Mouse (Mus musculus) lung, embryonic 14.5 days (tissue): ENCODE measurements around the gene Selplg. TPM values are rescaled to one million over a fixed set of nuclear protein-coding genes. Genes with fewer than 3 reads are reported as not detected.

ENCODE experiments used
- ATAC-seq: fragments of 200-750 bp; cut with Nextera tagmentation; 2 replicates; pipeline ENCODE4 v1.8.0; 2017; ENCODE audit warnings: mild to moderate bottlenecking, moderate TSS enrichment, moderate library complexity; ENCODE audit not compliant: insufficient read depth
- DNase-seq: peaks from one replicate; pipeline ENCODE4 v3.0.0-alpha.2; 2015
- H3K27ac ChIP-seq: fragments of 300-500 bp; sonication (generic); 2 replicates; pipeline ENCODE4 v1.5.1; 2014; ENCODE audit warnings: low read depth, mild to moderate bottlenecking, moderate library complexity
- H3K27me3 ChIP-seq: fragments of 300-500 bp; sonication (generic); 2 replicates; pipeline ENCODE4 v1.6.1; 2014; ENCODE audit warnings: low read length, control low read depth; ENCODE audit not compliant: insufficient read depth
- H3K36me3 ChIP-seq: fragments of 300-500 bp; sonication (generic); 2 replicates; pipeline ENCODE4 v1.6.1; 2014; ENCODE audit warnings: control low read depth; ENCODE audit not compliant: insufficient read depth
- H3K4me1 ChIP-seq: fragments of 300-500 bp; sonication (generic); 2 replicates; pipeline ENCODE4 v1.6.1; 2014; ENCODE audit warnings: antibody characterized with exemption, control low read depth; ENCODE audit not compliant: insufficient read depth
- H3K4me2 ChIP-seq: fragments of 300-500 bp; sonication (generic); 2 replicates; pipeline ENCODE4 v1.6.1; 2014; ENCODE audit warnings: mild to moderate bottlenecking
- H3K4me3 ChIP-seq: fragments of 300-500 bp; sonication (generic); 2 replicates; pipeline ENCODE4 v1.5.1; 2014; ENCODE audit warnings: low read depth, low read length
- H3K9ac ChIP-seq: fragments of 300-500 bp; sonication (generic); 2 replicates; pipeline ENCODE4 v1.6.1; 2014
- H3K9me3 ChIP-seq: fragments of 300-500 bp; sonication (generic); 2 replicates; pipeline ENCODE4 v1.6.1; 2016; ENCODE audit warnings: low read depth, low read length, control low read depth
- CTCF ChIP-seq: IDR thresholded peaks from 2 replicates; pipeline ENCODE4 v1.5.1; 2016; ENCODE audit warnings: antibody characterized with exemption, low read depth
- WGBS: fragments of 180-500 bp; shearing (Covaris S2); extraction: QIAGEN DNeasy Blood & Tissue Kit; methylation state at CpG from one replicate; pipeline ENCODE4 v1.1.7; 2014; 5-methylcytosine and 5-hydroxymethylcytosine counted together
- polyA plus RNA-seq: library from polyadenylated mRNA; unstranded; fragments of >200 nt; fragmentation: Nextera tagmentation; extraction: Ambion mirVana; gene quantifications from 2 replicates; pipeline ENCODE4 v1.2.1, GENCODE M21; 2014

Selplg gene
- polyA plus RNA-seq, 1 experiment from 2014 or later = 3.4 TPM

- Histone ChIP-seq H3K9me3 (no peaks in the 10 kb centered on the region), H3K4me1 (peaks cover 11% of the 10 kb centered on the region), H3K36me3 (no peaks in the 10 kb centered on the region), H3K27me3 (no peaks in the 10 kb centered on the region), H3K9ac (no peak overlapping the region), H3K4me3 (no peak overlapping the region), H3K27ac (no peak overlapping the region), H3K4me2 (no peak overlapping the region)
- DNase-seq (no peak), ATAC-seq (no peak)
- TF ChIP-seq CTCF = no peak
- WGBS = 79% methylated on average over 9 of the region's 9 CpGs
These were observed 27.1 kb downstream of the Selplg start for GRCm38 (mm10) chr5:113805301-113805700.

- Histone ChIP-seq H3K9ac (no peak overlapping the region), H3K4me2 (no peak overlapping the region), H3K36me3 (no peaks in the 10 kb centered on the region), H3K9me3 (no peaks in the 10 kb centered on the region), H3K27me3 (no peaks in the 10 kb centered on the region), H3K4me1 (peaks cover 11% of the 10 kb centered on the region), H3K27ac (peak overlapping the region; percentile 2; the same call in 1 of the 2 replicates), H3K4me3 (no peak overlapping the region)
- WGBS = 45% methylated on average over 7 of the region's 7 CpGs
- TF ChIP-seq CTCF = peak; percentile 33; the same call in 1 of the 2 replicates
- DNase-seq (no peak), ATAC-seq (no peak)
These were observed 28.0 kb downstream of the Selplg start for GRCm38 (mm10) chr5:113804395-113804966.

GRCm38 (mm10) chr5:113800280-113800679, 32.2 kb downstream of the Selplg start, which contains the start of gene Tmem119:
Gene Tmem119, minus strand, starts transcription at chr5:113800516.
- Histone ChIP-seq H3K9me3 (no peaks in the 10 kb centered on the region), H3K27ac (peak within 1 kb of the TSS; percentile 77; the same call in 1 of the 2 replicates), H3K4me2 (peak within 1 kb of the TSS; percentile 58), H3K9ac (peak within 1 kb of the TSS; percentile 36; the same call in 1 of the 2 replicates), H3K27me3 (no peaks in the 10 kb centered on the region), H3K36me3 (0 out of 2 replicates have a peak, but pooled peaks cover 2% of the 10 kb centered on the region), H3K4me1 (peaks cover 14% of the 10 kb centered on the region), H3K4me3 (peak within 1 kb of the TSS; percentile 46)
- under 1% methylated on average over 11 of the region's 11 CpGs for WGBS
- ATAC-seq = peak; percentile 91
- peak; percentile 87 for DNase-seq
- TF ChIP-seq CTCF = no peak

GRCm38 (mm10) chr5:113799691-113800090, 32.8 kb downstream of the Selplg start:
- ATAC-seq = peak; percentile 0; the same call in 1 of the 2 replicates
- Histone ChIP-seq H3K4me3 (peak overlapping the region; percentile 46), H3K36me3 (0 out of 2 replicates have a peak, but pooled peaks cover 8% of the 10 kb centered on the region), H3K4me1 (peaks cover 14% of the 10 kb centered on the region), H3K27me3 (no peaks in the 10 kb centered on the region), H3K9ac (peak overlapping the region; percentile 36; the same call in 1 of the 2 replicates), H3K27ac (peak overlapping the region; percentile 77; the same call in 1 of the 2 replicates), H3K9me3 (no peaks in the 10 kb centered on the region), H3K4me2 (peak overlapping the region; percentile 58)
- no peak for DNase-seq
- WGBS = 37% methylated on average over 5 of the region's 5 CpGs
- TF ChIP-seq CTCF = no peak

- DNase-seq (no peak), ATAC-seq (no peak)
- Histone ChIP-seq H3K27me3 (no peaks in the 10 kb centered on the region), H3K36me3 (peaks cover 19% of the 10 kb centered on the region; the same call in 1 of the 2 replicates), H3K27ac (no peak overlapping the region; the same call in 1 of the 2 replicates), H3K4me2 (peak overlapping the region; percentile 58), H3K9ac (no peak overlapping the region; the same call in 1 of the 2 replicates), H3K4me1 (peaks cover 14% of the 10 kb centered on the region), H3K4me3 (peak overlapping the region; percentile 46), H3K9me3 (no peaks in the 10 kb centered on the region)
- 52% methylated on average over 9 of the region's 9 CpGs for WGBS
- no peak for TF ChIP-seq CTCF
These were observed 33.9 kb downstream of the Selplg start for GRCm38 (mm10) chr5:113798525-113798924.

GRCm38 (mm10) chr5:113797149-113797882, 35.1 kb downstream of the Selplg start:
- H3K9ac ChIP-seq = 0 out of 2 replicates have a peak overlapping the region, but pooled peaks have one; percentile 14

More at GRCm38 (mm10) chr5:113797149-113797882, 35.1 kb downstream of the Selplg start:
- TF ChIP-seq CTCF = no peak
- peak overlapping the region; percentile 86 for H3K27ac ChIP-seq
- peaks cover 16% of the 10 kb centered on the region for H3K4me1 ChIP-seq
- DNase-seq (no peak), ATAC-seq (0 out of 2 replicates have a peak, but pooled peaks have one; percentile 2)
- H3K4me3 ChIP-seq = peak overlapping the region; percentile 23; the same call in 1 of the 2 replicates
- peaks cover 23% of the 10 kb centered on the region; the same call in 1 of the 2 replicates for H3K36me3 ChIP-seq
- H3K9me3 ChIP-seq = no peaks in the 10 kb centered on the region
- peak overlapping the region; percentile 58 for H3K4me2 ChIP-seq
- WGBS = 13% methylated on average over 19 of the region's 19 CpGs
- no peaks in the 10 kb centered on the region for H3K27me3 ChIP-seq
